Mouse (Mus musculus) intestine, postnatal 0 days (tissue): Measurements from ENCODE around the gene Rere. TPM values are rescaled to one million over a fixed set of nuclear protein-coding genes. Genes with fewer than 3 reads are reported as not detected.

Source experiments
- ATAC-seq: fragments of 200-750 bp; cut with Nextera tagmentation; 2 replicates; pipeline ENCODE4 v1.8.0; 2017; ENCODE audit warnings: mild to moderate bottlenecking, moderate TSS enrichment, moderate library complexity
- H3K27ac ChIP-seq: fragments of 300-500 bp; sonication (generic); 2 replicates; pipeline ENCODE4 v1.5.1; 2014; ENCODE audit warnings: mild to moderate bottlenecking, low read depth, low read length, moderate library complexity
- H3K27me3 ChIP-seq: fragments of 300-500 bp; sonication (generic); replicated peaks from 2 replicates; pipeline ENCODE4 v1.6.1; 2014; ENCODE audit warnings: low read length, mixed read lengths; ENCODE audit not compliant: control insufficient read depth, insufficient read depth
- H3K36me3 ChIP-seq: fragments of 300-500 bp; sonication (generic); 2 replicates; pipeline ENCODE4 v1.6.1; 2014; ENCODE audit warnings: mild to moderate bottlenecking, moderate library complexity; ENCODE audit not compliant: control insufficient read depth, insufficient read depth
- H3K4me1 ChIP-seq: fragments of 300-500 bp; sonication (generic); replicated peaks from 2 replicates; pipeline ENCODE4 v1.6.1; 2014; ENCODE audit warnings: antibody characterized with exemption, low read length, mixed read lengths; ENCODE audit not compliant: control insufficient read depth, insufficient read depth
- H3K4me2 ChIP-seq: fragments of 300-500 bp; sonication (generic); replicated peaks from 2 replicates; pipeline ENCODE4 v1.6.1; 2014; ENCODE audit warnings: low read depth, mild to moderate bottlenecking, moderate library complexity
- H3K4me3 ChIP-seq: fragments of 300-500 bp; sonication (generic); 2 replicates; pipeline ENCODE4 v1.5.1; 2014; ENCODE audit warnings: low read depth, low read length
- H3K9ac ChIP-seq: fragments of 300-500 bp; sonication (generic); 2 replicates; pipeline ENCODE4 v1.6.1; 2014; ENCODE audit warnings: mild to moderate bottlenecking, low read depth, low read length
- H3K9me3 ChIP-seq: fragments of 300-500 bp; sonication (generic); 2 replicates; pipeline ENCODE4 v1.6.1; 2016; ENCODE audit warnings: mixed run types; ENCODE audit not compliant: control insufficient read depth
- CTCF ChIP-seq: sonication (generic); IDR thresholded peaks from 2 replicates; pipeline ENCODE4 v1.5.1; 2016; ENCODE audit warnings: low read depth, mild to moderate bottlenecking, control low read depth, antibody characterized with exemption, moderate library complexity
- WGBS: fragments of 180-500 bp; shearing (Covaris S2); extraction: QIAGEN DNeasy Blood & Tissue Kit; methylation state at CpG from one replicate; pipeline ENCODE4 v1.1.7; 2014; 5-methylcytosine and 5-hydroxymethylcytosine counted together
- polyA plus RNA-seq: library from polyadenylated mRNA; unstranded; fragments of >200 nt; fragmentation: Nextera tagmentation; extraction: Ambion mirVana; gene quantifications from 2 replicates; pipeline ENCODE4 v1.2.1, GENCODE M21; 2015

Rere gene
- polyA plus RNA-seq, 1 experiment from 2014 or later, result 22.4 TPM

DNA sequence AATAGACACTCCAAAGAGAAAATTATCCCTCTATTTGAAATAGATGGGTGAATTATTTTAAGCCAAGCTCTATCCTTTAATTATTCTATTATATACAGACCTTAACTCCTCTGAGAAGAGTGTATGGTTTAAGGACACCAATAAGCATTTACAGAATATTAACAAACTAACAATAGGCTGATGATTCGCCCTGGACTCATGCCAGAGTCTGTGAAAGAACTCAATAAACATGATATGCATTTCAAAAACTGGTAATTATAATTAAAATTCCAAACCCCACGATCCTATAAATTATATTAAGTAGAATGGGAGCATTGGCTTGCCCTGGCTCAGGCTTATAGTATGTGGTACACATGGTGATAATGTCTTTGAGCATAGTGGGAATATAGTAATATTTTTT is 1.4 kb upstream of the Rere start:
- H3K9me3 ChIP-seq, result no peaks in the 10 kb centered on the region
- ATAC-seq, result no peak
- H3K27ac ChIP-seq, result no peak overlapping the region
- no peak overlapping the region for H3K4me2 ChIP-seq
- H3K27me3 ChIP-seq, result no peaks in the 10 kb centered on the region
- no peak for TF ChIP-seq CTCF
- no peaks in the 10 kb centered on the region for H3K36me3 ChIP-seq
- WGBS, result 70% methylated on average over 2 of the region's 2 CpGs
- H3K4me3 ChIP-seq, result no peak overlapping the region
- 0 out of 2 replicates have a peak, but pooled peaks cover 7% of the 10 kb centered on the region for H3K4me1 ChIP-seq
- H3K9ac ChIP-seq, result no peak overlapping the region

DNA sequence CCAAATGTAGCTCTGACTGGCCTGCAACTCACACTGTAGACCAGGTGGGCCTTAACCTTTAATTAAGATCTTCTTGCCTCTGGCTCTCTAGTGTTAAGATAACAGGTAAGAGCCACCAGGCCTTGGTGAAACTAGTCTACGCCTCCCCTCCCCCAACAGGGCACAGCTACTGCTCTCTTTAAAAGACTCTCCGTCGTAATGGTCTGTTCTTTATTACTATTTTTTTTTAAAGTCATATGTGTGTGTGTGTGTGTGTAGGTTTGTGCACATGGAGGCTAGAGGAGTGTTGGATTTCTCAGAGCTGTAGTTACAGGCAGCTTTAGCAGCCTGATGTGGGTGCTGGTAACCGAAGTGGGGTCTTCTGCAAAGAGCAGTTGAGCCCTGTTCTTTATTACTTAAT is 987 bp upstream of the Rere start:
- Histone ChIP-seq H3K36me3 (no peaks in the 10 kb centered on the region), H3K9ac (peak overlapping the region; percentile 96; the same call in 1 of the 2 replicates), H3K4me3 (peak overlapping the region; percentile 96), H3K9me3 (no peaks in the 10 kb centered on the region), H3K4me1 (0 out of 2 replicates have a peak, but pooled peaks cover 7% of the 10 kb centered on the region), H3K27me3 (no peaks in the 10 kb centered on the region), H3K27ac (peak overlapping the region; percentile 35), H3K4me2 (peak overlapping the region; percentile 92)
- no peak for ATAC-seq
- WGBS, result 29% methylated on average over 4 of the region's 4 CpGs
- no peak for TF ChIP-seq CTCF

DNA sequence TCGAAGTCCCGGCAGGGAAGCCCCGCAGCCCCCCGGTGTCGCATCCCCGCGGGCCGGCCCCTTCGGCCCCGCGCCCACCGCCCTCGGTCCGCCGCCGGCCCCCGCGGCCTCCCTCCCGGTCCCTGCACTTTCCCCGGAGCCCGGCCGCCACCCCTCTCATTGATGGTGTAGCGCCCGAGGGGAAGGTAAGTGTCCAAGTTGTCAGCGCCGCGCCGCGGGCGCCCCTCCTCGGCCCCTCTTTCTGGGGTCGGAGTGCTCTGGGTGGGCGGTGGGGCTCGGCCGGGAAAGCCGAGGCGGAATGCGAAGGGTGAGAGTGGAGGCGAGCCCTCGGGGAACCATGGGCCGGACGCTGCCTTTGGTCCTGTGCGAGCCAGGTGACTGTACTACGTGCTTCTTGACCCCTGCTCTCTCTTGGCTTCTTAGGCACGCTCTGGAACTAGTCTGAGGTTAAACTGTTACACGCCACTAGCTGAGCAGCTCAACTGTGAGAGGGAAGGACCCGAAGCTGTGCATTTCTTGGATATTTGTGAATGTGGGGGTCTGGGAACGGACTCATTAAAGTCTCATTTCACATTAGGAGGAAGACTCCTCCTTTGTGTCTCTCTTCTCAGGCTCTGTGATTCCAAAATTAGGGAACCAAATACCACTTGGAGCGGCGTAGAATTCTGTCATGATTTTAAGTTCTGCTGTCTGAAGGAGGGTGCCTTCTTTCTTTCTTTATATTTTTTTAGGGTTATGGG is 615 bp downstream of the Rere start:
- Histone ChIP-seq H3K4me3 (peak overlapping the region; percentile 96), H3K4me2 (peak overlapping the region; percentile 92), H3K27ac (peak overlapping the region; percentile 97), H3K4me1 (0 out of 2 replicates have a peak, but pooled peaks cover 7% of the 10 kb centered on the region), H3K9ac (peak overlapping the region; percentile 96), H3K27me3 (no peaks in the 10 kb centered on the region), H3K36me3 (no peaks in the 10 kb centered on the region), H3K9me3 (no peaks in the 10 kb centered on the region)
- ATAC-seq, result peak; percentile 31
- 1% methylated on average over 50 of the region's 50 CpGs for WGBS
- no peak for TF ChIP-seq CTCF

GRCm38 (mm10) chr4:150282631-150283334 is 1.3 kb downstream of the Rere start:
- no peaks in the 10 kb centered on the region for H3K9me3 ChIP-seq
- peak overlapping the region; percentile 97; the same call in 1 of the 2 replicates for H3K27ac ChIP-seq
- peak overlapping the region; percentile 92 for H3K4me2 ChIP-seq
- peak overlapping the region; percentile 96 for H3K9ac ChIP-seq
- WGBS, result 4% methylated on average over 5 of the region's 5 CpGs
- H3K4me3 ChIP-seq, result peak overlapping the region; percentile 96
- H3K4me1 ChIP-seq, result 0 out of 2 replicates have a peak, but pooled peaks cover 7% of the 10 kb centered on the region
- ATAC-seq, result no peak
- H3K27me3 ChIP-seq, result no peaks in the 10 kb centered on the region
- TF ChIP-seq CTCF, result no peak
- H3K36me3 ChIP-seq, result no peaks in the 10 kb centered on the region

- Histone ChIP-seq H3K4me3 (peak overlapping the region; percentile 96), H3K36me3 (no peaks in the 10 kb centered on the region), H3K27me3 (no peaks in the 10 kb centered on the region), H3K4me2 (peak overlapping the region; percentile 92), H3K9ac (0 out of 2 replicates have a peak overlapping the region, but pooled peaks have one; percentile 0), H3K27ac (no peak overlapping the region), H3K9me3 (no peaks in the 10 kb centered on the region), H3K4me1 (0 out of 2 replicates have a peak, but pooled peaks cover 7% of the 10 kb centered on the region)
- no peak for TF ChIP-seq CTCF
- WGBS, result 30% methylated on average over 2 of the region's 2 CpGs
- no peak for ATAC-seq
These were observed 1.8 kb downstream of the Rere start for GRCm38 (mm10) chr4:150283335-150283638.

DNA sequence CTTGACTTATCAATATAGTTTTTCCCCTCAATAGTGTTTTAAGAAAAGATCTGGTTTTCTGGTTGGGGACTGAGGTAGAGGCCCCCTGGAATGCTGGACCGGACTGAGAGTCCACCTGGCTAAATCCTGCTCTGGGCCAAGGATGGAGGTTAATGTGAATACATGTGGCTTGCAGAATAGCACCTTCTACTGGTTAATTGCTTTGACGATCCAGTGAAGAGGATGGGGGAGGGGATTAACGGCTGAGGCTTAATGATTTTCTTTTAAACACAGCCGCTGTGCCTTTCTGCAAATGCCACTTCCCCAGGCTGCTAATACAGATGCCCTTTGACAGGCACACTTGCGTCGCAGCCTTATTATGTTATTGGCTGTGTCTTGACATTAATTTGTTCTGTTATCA is 2.5 kb downstream of the Rere start:
- no peak for ATAC-seq
- no peaks in the 10 kb centered on the region for H3K27me3 ChIP-seq
- H3K9me3 ChIP-seq, result no peaks in the 10 kb centered on the region
- no peaks in the 10 kb centered on the region for H3K36me3 ChIP-seq
- no peak overlapping the region for H3K9ac ChIP-seq
- H3K4me3 ChIP-seq, result no peak overlapping the region
- H3K4me2 ChIP-seq, result peak overlapping the region; percentile 92
- 14% methylated on average over 6 of the region's 6 CpGs for WGBS
- no peak overlapping the region for H3K27ac ChIP-seq
- peak; percentile 72 for TF ChIP-seq CTCF
- H3K4me1 ChIP-seq, result 0 out of 2 replicates have a peak, but pooled peaks cover 7% of the 10 kb centered on the region
